Mouse (Mus musculus): ENCODE data around the gene Catsperd. TPM values are rescaled to one million over a fixed set of nuclear protein-coding genes. Genes with fewer than 3 reads are reported as not detected.

The Catsperd gene
- total and polyA plus RNA-seq, 3 experiments = 0.46 to 1.1 TPM; not detected in 1

GRCm38 (mm10) chr17:56647546-56647945 lies 19.6 kb downstream of the Catsperd start:
- peak; percentile 59 for TF ChIP-seq SIN3A (IDR thresholded peaks at IDR 0.05; ENCODE audit: low read length)
- TF ChIP-seq USF1 (IDR thresholded peaks at IDR 0.05; ENCODE audit: low read depth, low read length) = peak; percentile 80
- TF ChIP-seq USF2 (IDR thresholded peaks at IDR 0.05; ENCODE audit: borderline replicate concordance in 1 of 2, insufficient read depth in 1 of 2, low read depth in 1 of 2, low read length in 2 of 2) = 0 out of 4 replicates have a peak, but pooled peaks of 1 of the 2 experiments have one; percentile 7
- no peak for TF ChIP-seq UBTF (IDR thresholded peaks at IDR 0.05; ENCODE audit: borderline replicate concordance, insufficient read depth, low read depth, low read length)
- peak; percentile 45; the same call in 1 of the 2 replicates for TF ChIP-seq ELF1 (IDR thresholded peaks at IDR 0.05; ENCODE audit: low read depth, low read length)
- TF ChIP-seq ZKSCAN1 (IDR thresholded peaks at IDR 0.05; ENCODE audit: low read depth, low read length) = no peak
- H3K27ac ChIP-seq (ENCODE audit: control insufficient read depth, low read depth, low read length) = no peak overlapping the region
- no peaks in the 10 kb centered on the region for H3K9me3 ChIP-seq (replicated peaks; ENCODE audit: insufficient read depth, low read length)
- no peaks in the 10 kb centered on the region for H3K36me3 ChIP-seq (ENCODE audit: control insufficient read depth in 1 of 2, insufficient read depth in 2 of 2, low read length in 2 of 2)
- H3K9ac ChIP-seq (ENCODE audit: control insufficient read depth, low read depth, low read length, poor library complexity, severe bottlenecking) = peak overlapping the region; percentile 48
- H3K27me3 ChIP-seq (ENCODE audit: control insufficient read depth in 1 of 2, insufficient read depth in 2 of 2, low read length in 2 of 2) = no peaks in the 10 kb centered on the region; a peak in 1 of 4 replicates
- no peaks in the 10 kb centered on the region for H3K79me2 ChIP-seq (ENCODE audit: control insufficient read depth, insufficient read depth, low read length, poor library complexity)
- peak; percentile 39 for DNase-seq (ENCODE audit: low read depth, low spot score)
- H3K4me3 ChIP-seq (ENCODE audit: control insufficient read depth in 1 of 2, insufficient read depth in 1 of 2, low read depth in 2 of 2, low read length in 2 of 2) = peak overlapping the region; percentile 11 to 67
- peaks cover 0 to 2% of the 10 kb centered on the region in 2 experiments; a peak in 1 of 4 replicates for H3K4me1 ChIP-seq (ENCODE audit: control insufficient read depth in 1 of 2, insufficient read depth in 2 of 2, low read length in 2 of 2)

- Histone ChIP-seq H3K27me3 (ENCODE audit: control insufficient read depth in 1 of 2, insufficient read depth in 2 of 2, low read length in 2 of 2) (no peaks in the 10 kb centered on the region), H3K9me3 (replicated peaks; ENCODE audit: insufficient read depth, low read length) (no peaks in the 10 kb centered on the region), H3K36me3 (ENCODE audit: control insufficient read depth in 1 of 2, insufficient read depth in 2 of 2, low read length in 2 of 2) (no peaks in the 10 kb centered on the region), H3K9ac (ENCODE audit: control insufficient read depth, low read depth, low read length, poor library complexity, severe bottlenecking) (no peak overlapping the region), H3K4me3 (ENCODE audit: control insufficient read depth in 1 of 2, insufficient read depth in 1 of 2, low read depth in 2 of 2, low read length in 2 of 2) (no peak overlapping the region), H3K79me2 (ENCODE audit: control insufficient read depth, insufficient read depth, low read length, poor library complexity) (no peaks in the 10 kb centered on the region), H3K27ac (ENCODE audit: control insufficient read depth, low read depth, low read length) (no peak overlapping the region), H3K4me1 (ENCODE audit: control insufficient read depth in 1 of 2, insufficient read depth in 2 of 2, low read length in 2 of 2) (peaks cover 0 to 2% of the 10 kb centered on the region in 2 experiments; a peak in 1 of 4 replicates)
- no peak for TF ChIP-seq E2F4 (IDR thresholded peaks at IDR 0.05; ENCODE audit: borderline replicate concordance, low read depth, low read length)
- no peak for TF ChIP-seq ZC3H11A (IDR thresholded peaks at IDR 0.05; ENCODE audit: low read depth, low read length)
- TF ChIP-seq ELF1 (IDR thresholded peaks at IDR 0.05; ENCODE audit: low read depth, low read length) = no peak
- no peak for TF ChIP-seq SIN3A (IDR thresholded peaks at IDR 0.05; ENCODE audit: low read length)
- TF ChIP-seq RAD21 (IDR thresholded peaks at IDR 0.05; ENCODE audit: low read depth, low read length) = no peak
- TF ChIP-seq MEF2A (IDR thresholded peaks at IDR 0.05; ENCODE audit: extremely low read depth, insufficient replicate concordance, low read depth, low read length, poor library complexity, severe bottlenecking) = no peak
- TF ChIP-seq GABPA (IDR thresholded peaks at IDR 0.05; ENCODE audit: low read depth, low read length) = no peak
- no peak for TF ChIP-seq POLR2A (IDR thresholded peaks at IDR 0.05; ENCODE audit: control insufficient read depth in 1 of 2, insufficient read depth in 1 of 2, low read depth in 1 of 2, low read length in 2 of 2, poor library complexity in 1 of 2)
- no peak for TF ChIP-seq TBP (IDR thresholded peaks at IDR 0.05; ENCODE audit: low read depth, low read length)
- TF ChIP-seq NRF1 (IDR thresholded peaks at IDR 0.05; ENCODE audit: insufficient read depth, low read depth, low read length, poor library complexity, severe bottlenecking) = no peak
- no peak for TF ChIP-seq USF1 (IDR thresholded peaks at IDR 0.05; ENCODE audit: low read depth, low read length)
- no peak for TF ChIP-seq CHD2 (IDR thresholded peaks at IDR 0.05; ENCODE audit: low read length)
- no peak for TF ChIP-seq POLR2AphosphoS5 (IDR thresholded peaks at IDR 0.05; ENCODE audit: borderline replicate concordance, low read depth, low read length)
- no peak for TF ChIP-seq RCOR1 (IDR thresholded peaks at IDR 0.05; ENCODE audit: low read depth, low read length)
- no peak for TF ChIP-seq POLR2AphosphoS2 (IDR thresholded peaks at IDR 0.05; ENCODE audit: low read length)
- TF ChIP-seq MAFK (IDR thresholded peaks at IDR 0.05; ENCODE audit: borderline replicate concordance, low read depth, low read length) = no peak
- no peak for TF ChIP-seq ZMIZ1 (IDR thresholded peaks at IDR 0.05; ENCODE audit: low read depth, low read length)
- no peak for TF ChIP-seq CTCF (IDR thresholded peaks at IDR 0.05 in 2 of 3, conservative IDR thresholded peaks at IDR 0.05 in 1 of 3; ENCODE audit: control insufficient read depth in 1 of 3, insufficient read depth in 1 of 3, low read depth in 2 of 3, low read length in 3 of 3, poor library complexity in 1 of 3, severe bottlenecking in 1 of 3)
- no peak for TF ChIP-seq MYB (IDR thresholded peaks at IDR 0.05; ENCODE audit: low read depth, low read length)
- DNase-seq (ENCODE audit: low read depth, low spot score) = peak; percentile 69
Measured at GRCm38 (mm10) chr17:56651801-56652200, 23.9 kb downstream of the Catsperd start.

Measured in MEL (cell line).